Mouse (Mus musculus) testis, adult 2 months (tissue): ENCODE measurements around the gene Disc1. TPM values are rescaled to one million over a fixed set of nuclear protein-coding genes. Genes with fewer than 3 reads are reported as not detected.

Experiments
- H3K27ac ChIP-seq: fragments of 200-500 bp; 2 replicates; pipeline ENCODE4 v1.5.1; 2012; ENCODE audit warnings: low read depth, low read length; ENCODE audit not compliant: control insufficient read depth, insufficient read depth
- H3K27me3 ChIP-seq: fragments of 200-500 bp; 2 replicates; pipeline ENCODE4 v1.6.1; 2012; ENCODE audit warnings: mild to moderate bottlenecking, low read length, moderate library complexity; ENCODE audit not compliant: control insufficient read depth, insufficient read depth
- H3K36me3 ChIP-seq: fragments of 200-500 bp; 2 replicates; pipeline ENCODE4 v1.6.1; 2012; ENCODE audit warnings: mild to moderate bottlenecking, low read length; ENCODE audit not compliant: control insufficient read depth, insufficient read depth
- H3K4me1 ChIP-seq: fragments of 200-500 bp; 2 replicates; pipeline ENCODE4 v1.6.1; 2012; ENCODE audit warnings: low read length; ENCODE audit not compliant: control insufficient read depth, insufficient read depth
- H3K4me3 ChIP-seq: fragments of 200-500 bp; 2 replicates; pipeline ENCODE4 v1.5.1; 2012; ENCODE audit warnings: low read depth, mild to moderate bottlenecking, low read length, moderate library complexity, mixed read lengths; ENCODE audit not compliant: control insufficient read depth
- CTCF ChIP-seq: fragments of 200-500 bp; IDR thresholded peaks from 2 replicates; pipeline ENCODE4 v1.5.1; 2012; ENCODE audit warnings: low read depth, mild to moderate bottlenecking, inconsistent platforms, low read length, moderate library complexity; ENCODE audit not compliant: control insufficient read depth, insufficient read depth, insufficient replicate concordance
- POLR2A ChIP-seq: fragments of 200-500 bp; IDR thresholded peaks from 2 replicates; pipeline ENCODE4 v1.6.1; 2012; ENCODE audit warnings: low read depth, mild to moderate bottlenecking, inconsistent platforms, low read length, moderate library complexity; ENCODE audit not compliant: control insufficient read depth
- polyA plus RNA-seq: library from polyadenylated mRNA; depleted of rRNA; stranded (reverse); fragments of >200 nt; gene quantifications from 2 replicates; pipeline ENCODE4 v1.2.3, GENCODE M21; 2012

The Disc1 gene
- polyA plus RNA-seq, 1 experiment, result 0.21 TPM

- Histone ChIP-seq H3K27me3 (no peaks in the 10 kb centered on the region), H3K27ac (no peak overlapping the region), H3K36me3 (no peaks in the 10 kb centered on the region), H3K4me3 (no peak overlapping the region), H3K4me1 (no peaks in the 10 kb centered on the region)
- TF ChIP-seq POLR2A (no peak), CTCF (no peak)
These were observed 225.2 kb downstream of the Disc1 start for GRCm38 (mm10) chr8:125279156-125279555.

- H3K27ac ChIP-seq, result no peak overlapping the region
- no peak overlapping the region for H3K4me3 ChIP-seq
- H3K36me3 ChIP-seq, result no peaks in the 10 kb centered on the region
- H3K27me3 ChIP-seq, result no peaks in the 10 kb centered on the region
- TF ChIP-seq POLR2A, result no peak
- H3K4me1 ChIP-seq, result no peaks in the 10 kb centered on the region
These were observed 225.9 kb downstream of the Disc1 start for GRCm38 (mm10) chr8:125279892-125280291.

GRCm38 (mm10) chr8:125282531-125282930 is 228.5 kb downstream of the Disc1 start:
- TF ChIP-seq CTCF (no peak), POLR2A (no peak)
- Histone ChIP-seq H3K4me1 (peaks cover 10% of the 10 kb centered on the region), H3K4me3 (no peak overlapping the region), H3K27ac (no peak overlapping the region), H3K36me3 (no peaks in the 10 kb centered on the region), H3K27me3 (no peaks in the 10 kb centered on the region)

- H3K4me3 ChIP-seq, result no peak overlapping the region
- H3K27me3 ChIP-seq, result no peaks in the 10 kb centered on the region
- TF ChIP-seq POLR2A, result no peak
- TF ChIP-seq CTCF, result no peak
- H3K36me3 ChIP-seq, result no peaks in the 10 kb centered on the region
- H3K4me1 ChIP-seq, result peaks cover 10% of the 10 kb centered on the region
- H3K27ac ChIP-seq, result no peak overlapping the region
These were observed 229.5 kb downstream of the Disc1 start for GRCm38 (mm10) chr8:125283542-125283941.

GRCm38 (mm10) chr8:125284875-125285274 is 230.9 kb downstream of the Disc1 start:
- no peak overlapping the region for H3K4me3 ChIP-seq
- no peak overlapping the region for H3K27ac ChIP-seq
- H3K27me3 ChIP-seq, result no peaks in the 10 kb centered on the region
- no peak for TF ChIP-seq CTCF
- no peaks in the 10 kb centered on the region for H3K36me3 ChIP-seq
- H3K4me1 ChIP-seq, result peaks cover 10% of the 10 kb centered on the region

GRCm38 (mm10) chr8:125285391-125285790 is 231.4 kb downstream of the Disc1 start:
- TF ChIP-seq POLR2A (no peak), CTCF (no peak)
- no peaks in the 10 kb centered on the region for H3K36me3 ChIP-seq
- H3K4me3 ChIP-seq, result no peak overlapping the region
- H3K27ac ChIP-seq, result no peak overlapping the region
- peaks cover 10% of the 10 kb centered on the region for H3K4me1 ChIP-seq
- no peaks in the 10 kb centered on the region for H3K27me3 ChIP-seq

- peak overlapping the region; percentile 33; the same call in 1 of the 2 replicates for H3K27ac ChIP-seq
- no peaks in the 10 kb centered on the region for H3K27me3 ChIP-seq
- H3K4me1 ChIP-seq, result peaks cover 10% of the 10 kb centered on the region
- no peaks in the 10 kb centered on the region for H3K36me3 ChIP-seq
- H3K4me3 ChIP-seq, result no peak overlapping the region
- TF ChIP-seq CTCF (no peak), POLR2A (no peak)
These were observed 232.1 kb downstream of the Disc1 start for GRCm38 (mm10) chr8:125285966-125286681.
